Mouse (Mus musculus) hindbrain, embryonic 14.5 days (tissue): ENCODE results near the gene Guca1a. TPM values are rescaled to one million over a fixed set of nuclear protein-coding genes. Genes with fewer than 3 reads are reported as not detected.

ENCODE experiments used
- ATAC-seq: fragments of 200-750 bp; cut with Nextera tagmentation; 2 replicates; pipeline ENCODE4 v1.8.0; 2017; ENCODE audit warnings: moderate number of reproducible peaks, mild to moderate bottlenecking, moderate TSS enrichment, moderate library complexity; ENCODE audit not compliant: low FRiP score
- DNase-seq: peaks from one replicate; pipeline ENCODE4 v3.0.0-alpha.2; 2015; ENCODE audit warnings: low spot score
- H3K27ac ChIP-seq: fragments of 300-500 bp; sonication (generic); 2 replicates; pipeline ENCODE4 v1.5.1; 2014; ENCODE audit warnings: mild to moderate bottlenecking, moderate library complexity
- H3K27me3 ChIP-seq: fragments of 300-500 bp; sonication (generic); 2 replicates; pipeline ENCODE4 v1.6.1; 2014; ENCODE audit warnings: mild to moderate bottlenecking, low read length, mixed read lengths; ENCODE audit not compliant: control insufficient read depth, insufficient read depth
- H3K36me3 ChIP-seq: fragments of 300-500 bp; sonication (generic); replicated peaks from 2 replicates; pipeline ENCODE4 v1.6.1; 2014; ENCODE audit not compliant: control insufficient read depth, insufficient read depth
- H3K4me1 ChIP-seq: fragments of 300-500 bp; sonication (generic); replicated peaks from 2 replicates; pipeline ENCODE4 v1.6.1; 2014; ENCODE audit warnings: antibody characterized with exemption, low read length, mixed read lengths; ENCODE audit not compliant: control insufficient read depth, insufficient read depth
- H3K4me2 ChIP-seq: fragments of 300-500 bp; sonication (generic); replicated peaks from 2 replicates; pipeline ENCODE4 v1.6.1; 2014; ENCODE audit warnings: mild to moderate bottlenecking, moderate library complexity
- H3K4me3 ChIP-seq: fragments of 300-500 bp; sonication (generic); replicated peaks from 2 replicates; pipeline ENCODE4 v1.5.1; 2014; ENCODE audit warnings: mild to moderate bottlenecking, low read length
- H3K9ac ChIP-seq: fragments of 300-500 bp; sonication (generic); 2 replicates; pipeline ENCODE4 v1.6.1; 2014
- H3K9me3 ChIP-seq: fragments of 300-500 bp; sonication (generic); 2 replicates; pipeline ENCODE4 v1.6.1; 2016; ENCODE audit warnings: low read length; ENCODE audit not compliant: control insufficient read depth
- WGBS: fragments of 180-500 bp; shearing (Covaris S2); extraction: QIAGEN DNeasy Blood & Tissue Kit; methylation state at CpG from one replicate; pipeline ENCODE4 v1.1.7; 2014; 5-methylcytosine and 5-hydroxymethylcytosine counted together
- polyA plus RNA-seq: library from polyadenylated mRNA; unstranded; fragments of >200 nt; fragmentation: Nextera tagmentation; extraction: Ambion mirVana; gene quantifications from 2 replicates; pipeline ENCODE4 v1.2.1, GENCODE M21; 2014

Gene Guca1a
- 0.31 and 0.40 TPM in 2 replicates for polyA plus RNA-seq

DNA sequence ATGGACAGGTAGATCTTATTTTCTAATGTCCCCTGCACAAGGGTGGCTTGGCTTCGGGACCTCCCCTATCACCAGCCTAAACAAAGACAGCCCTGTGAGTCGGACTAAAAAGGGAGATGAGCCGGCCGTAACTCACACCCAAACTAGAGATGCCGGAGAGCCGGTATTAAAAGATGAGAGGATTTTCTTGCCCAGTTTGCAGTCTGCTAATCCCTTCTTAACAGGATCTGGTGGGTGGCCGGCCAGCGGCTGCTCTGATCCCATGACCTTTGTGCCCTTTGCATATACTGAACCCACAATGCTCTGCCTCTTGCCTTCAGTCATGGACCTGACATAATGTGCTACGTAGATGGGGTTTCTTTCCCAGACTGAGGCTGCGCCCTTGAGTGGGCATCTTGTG lies at the start of gene Guca1a:
TSS of gene Guca1a (minus strand) at position 134 of the 400 bp plus-strand sequence.
- 56% methylated on average over 10 of the region's 10 CpGs for WGBS
- Histone ChIP-seq H3K9ac (no peak within 1 kb of the TSS), H3K4me3 (no peak within 1 kb of the TSS), H3K4me2 (no peak within 1 kb of the TSS), H3K4me1 (no peaks in the 10 kb centered on the region), H3K27ac (no peak within 1 kb of the TSS), H3K9me3 (no peaks in the 10 kb centered on the region), H3K27me3 (peaks cover 8% of the 10 kb centered on the region; the same call in 1 of the 2 replicates), H3K36me3 (no peaks in the 10 kb centered on the region)
- ATAC-seq (no peak), DNase-seq (no peak)

GRCm38 (mm10) chr17:47449432-47449831 lies 49.0 kb upstream of the Guca1a start:
- 81% methylated on average over 5 of the region's 5 CpGs for WGBS
- H3K9ac ChIP-seq: no peak overlapping the region
- H3K27ac ChIP-seq: no peak overlapping the region
- H3K4me1 ChIP-seq: no peaks in the 10 kb centered on the region
- no peaks in the 10 kb centered on the region for H3K27me3 ChIP-seq
- ATAC-seq (no peak), DNase-seq (no peak)
- H3K36me3 ChIP-seq: no peaks in the 10 kb centered on the region
- no peaks in the 10 kb centered on the region for H3K9me3 ChIP-seq
- no peak overlapping the region for H3K4me3 ChIP-seq
- no peak overlapping the region for H3K4me2 ChIP-seq

- H3K4me3 ChIP-seq: no peak overlapping the region
- DNase-seq (no peak), ATAC-seq (no peak)
- WGBS: 51% methylated on average over 8 of the region's 8 CpGs
- no peaks in the 10 kb centered on the region for H3K36me3 ChIP-seq
- H3K4me2 ChIP-seq: no peak overlapping the region
- H3K9me3 ChIP-seq: no peaks in the 10 kb centered on the region
- H3K27ac ChIP-seq: no peak overlapping the region
- no peaks in the 10 kb centered on the region for H3K4me1 ChIP-seq
- H3K9ac ChIP-seq: no peak overlapping the region
- H3K27me3 ChIP-seq: no peaks in the 10 kb centered on the region
Observed at GRCm38 (mm10) chr17:47448523-47449372, 48.4 kb upstream of the Guca1a start.

GRCm38 (mm10) chr17:47446561-47446960 lies 46.2 kb upstream of the Guca1a start:
- 89% methylated on average over 11 of the region's 11 CpGs for WGBS
- no peaks in the 10 kb centered on the region for H3K27me3 ChIP-seq

GRCm38 (mm10) chr17:47446025-47446424 lies 45.6 kb upstream of the Guca1a start:
- Histone ChIP-seq H3K27me3 (no peaks in the 10 kb centered on the region), H3K27ac (no peak overlapping the region), H3K4me2 (no peak overlapping the region), H3K4me1 (no peaks in the 10 kb centered on the region), H3K9ac (no peak overlapping the region), H3K36me3 (no peaks in the 10 kb centered on the region), H3K9me3 (no peaks in the 10 kb centered on the region), H3K4me3 (no peak overlapping the region)
- DNase-seq: no peak
- ATAC-seq: no peak
- 65% methylated on average over 9 of the region's 9 CpGs for WGBS

More at GRCm38 (mm10) chr17:47446561-47446960, 46.2 kb upstream of the Guca1a start:
- DNase-seq: no peak
- no peak overlapping the region for H3K9ac ChIP-seq
- no peak overlapping the region for H3K4me2 ChIP-seq
- H3K9me3 ChIP-seq: no peaks in the 10 kb centered on the region
- no peak for ATAC-seq
- H3K27ac ChIP-seq: no peak overlapping the region
- H3K36me3 ChIP-seq: no peaks in the 10 kb centered on the region
- H3K4me3 ChIP-seq: no peak overlapping the region
- H3K4me1 ChIP-seq: no peaks in the 10 kb centered on the region

DNA sequence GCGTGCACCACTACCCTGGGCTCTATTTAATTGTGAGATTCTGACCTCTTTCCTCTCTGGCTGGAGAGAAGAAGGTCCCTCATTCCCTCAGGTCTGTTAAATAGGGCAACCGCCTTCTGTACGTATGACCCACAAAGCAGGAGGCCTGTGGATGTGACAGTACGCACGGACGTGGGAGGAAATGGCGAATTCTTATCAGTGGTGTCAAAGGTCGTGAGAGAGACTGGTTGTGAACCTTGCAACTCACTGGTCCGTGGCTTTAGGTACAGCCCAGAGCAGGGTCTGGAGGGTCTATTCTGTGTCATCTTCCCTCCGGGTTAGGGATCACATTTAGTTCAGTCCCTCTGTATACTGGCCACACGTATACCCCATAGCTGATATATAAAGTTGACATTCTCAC lies 45.1 kb upstream of the Guca1a start:
- no peak for DNase-seq
- no peaks in the 10 kb centered on the region for H3K4me1 ChIP-seq
- no peak overlapping the region for H3K4me2 ChIP-seq
- H3K27ac ChIP-seq: no peak overlapping the region
- no peaks in the 10 kb centered on the region for H3K9me3 ChIP-seq
- ATAC-seq: no peak
- no peaks in the 10 kb centered on the region for H3K36me3 ChIP-seq
- H3K4me3 ChIP-seq: no peak overlapping the region
- 66% methylated on average over 11 of the region's 11 CpGs for WGBS
- no peak overlapping the region for H3K9ac ChIP-seq
- no peaks in the 10 kb centered on the region for H3K27me3 ChIP-seq

DNA sequence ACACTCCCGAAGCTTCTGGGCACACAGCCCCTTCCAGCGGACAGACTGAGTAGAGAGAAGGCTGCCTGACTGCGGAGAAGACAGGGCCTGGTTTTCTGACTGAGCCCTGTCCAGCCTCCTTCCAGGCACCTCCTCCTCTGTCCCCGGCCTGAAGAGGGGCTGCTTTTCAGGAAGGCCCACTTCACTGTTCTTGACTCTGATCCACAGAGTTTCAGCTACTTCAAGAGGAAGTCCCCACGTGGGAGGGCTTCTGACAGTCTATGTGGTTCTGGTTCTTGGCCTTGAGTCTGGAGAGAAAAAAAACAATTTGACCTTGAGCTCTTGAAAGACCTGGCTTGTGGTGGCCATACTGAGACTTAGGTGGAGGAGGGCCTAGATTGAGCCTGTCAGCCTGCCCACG lies 43.7 kb upstream of the Guca1a start:
- Histone ChIP-seq H3K36me3 (no peaks in the 10 kb centered on the region), H3K27me3 (peaks cover 6% of the 10 kb centered on the region), H3K9me3 (no peaks in the 10 kb centered on the region), H3K4me2 (no peak overlapping the region), H3K9ac (no peak overlapping the region), H3K4me1 (0 out of 2 replicates have a peak, but pooled peaks cover 6% of the 10 kb centered on the region), H3K4me3 (no peak overlapping the region), H3K27ac (no peak overlapping the region)
- WGBS: 74% methylated on average over 6 of the region's 6 CpGs
- DNase-seq (no peak), ATAC-seq (no peak)

- H3K27me3 ChIP-seq: peaks cover 24% of the 10 kb centered on the region
- 80% methylated on average over 3 of the region's 3 CpGs for whole genome bisulfite sequencing
- 0 out of 2 replicates have a peak, but pooled peaks cover 6% of the 10 kb centered on the region for H3K4me1 ChIP-seq
- no peak overlapping the region for H3K4me2 ChIP-seq
- no peak overlapping the region for H3K9ac ChIP-seq
- no peak overlapping the region for H3K27ac ChIP-seq
- no peaks in the 10 kb centered on the region for H3K36me3 ChIP-seq
- no peaks in the 10 kb centered on the region for H3K9me3 ChIP-seq
- DNase-seq (no peak), ATAC-seq (no peak)
- no peak overlapping the region for H3K4me3 ChIP-seq
Observed at GRCm38 (mm10) chr17:47442271-47442670, 41.9 kb upstream of the Guca1a start.

GRCm38 (mm10) chr17:47441296-47442051 lies 41.1 kb upstream of the Guca1a start:
- ATAC-seq: no peak
- no peak overlapping the region for H3K27ac ChIP-seq

More at GRCm38 (mm10) chr17:47441296-47442051, 41.1 kb upstream of the Guca1a start:
- DNase-seq: no peak
- peaks cover 32% of the 10 kb centered on the region for H3K27me3 ChIP-seq
- WGBS: 75% methylated on average over 19 of the region's 19 CpGs
- H3K9ac ChIP-seq: no peak overlapping the region
- no peak overlapping the region for H3K4me3 ChIP-seq
- H3K9me3 ChIP-seq: no peaks in the 10 kb centered on the region
- H3K4me2 ChIP-seq: no peak overlapping the region
- peaks cover 9% of the 10 kb centered on the region; the same call in 1 of the 2 replicates for H3K4me1 ChIP-seq
- H3K36me3 ChIP-seq: no peaks in the 10 kb centered on the region
